Mouse (Mus musculus): Measurements from ENCODE around the gene Gars.

The Gars gene

DNA sequence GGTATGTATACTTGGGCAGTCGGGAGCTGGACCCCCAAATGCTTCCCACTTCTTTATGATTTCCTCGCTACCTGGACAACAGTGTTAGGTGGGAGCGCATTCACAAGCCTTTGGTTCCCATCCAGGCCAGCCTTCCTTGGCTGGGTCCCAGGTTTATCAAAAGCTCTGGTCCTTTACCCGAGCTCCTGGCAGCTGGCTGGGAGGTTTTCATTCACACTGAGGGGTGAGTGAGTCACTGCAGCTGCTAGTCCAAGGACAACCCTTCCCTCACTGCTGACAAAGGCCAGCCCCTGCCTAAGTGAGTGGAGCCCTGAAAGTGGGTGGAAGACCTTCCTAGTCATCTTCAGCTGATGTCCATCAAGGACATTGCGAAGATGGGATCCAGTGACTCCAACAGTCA is 60.2 kb downstream of the Gars start:
- no peak for DNase-seq

DNA sequence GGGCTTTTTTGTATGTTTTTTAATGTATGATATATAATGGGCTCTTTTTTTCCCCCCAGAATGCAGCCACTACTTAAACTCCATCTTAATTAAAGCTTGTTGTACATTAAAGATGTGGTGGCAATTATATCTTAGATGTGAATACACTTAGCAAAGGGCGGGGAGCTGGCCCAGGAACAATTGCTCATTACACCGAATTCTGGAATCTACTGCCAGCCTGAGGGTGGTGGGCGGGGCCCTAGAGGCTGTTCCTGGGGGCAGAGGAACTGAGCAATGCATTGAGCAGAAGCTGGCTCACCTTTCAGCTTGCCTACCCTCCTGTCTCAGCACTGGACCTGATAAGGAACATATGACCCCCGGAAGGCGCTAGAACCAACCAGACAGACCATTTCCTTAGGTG is 60.8 kb downstream of the Gars start:
- no peak for DNase-seq

DNA sequence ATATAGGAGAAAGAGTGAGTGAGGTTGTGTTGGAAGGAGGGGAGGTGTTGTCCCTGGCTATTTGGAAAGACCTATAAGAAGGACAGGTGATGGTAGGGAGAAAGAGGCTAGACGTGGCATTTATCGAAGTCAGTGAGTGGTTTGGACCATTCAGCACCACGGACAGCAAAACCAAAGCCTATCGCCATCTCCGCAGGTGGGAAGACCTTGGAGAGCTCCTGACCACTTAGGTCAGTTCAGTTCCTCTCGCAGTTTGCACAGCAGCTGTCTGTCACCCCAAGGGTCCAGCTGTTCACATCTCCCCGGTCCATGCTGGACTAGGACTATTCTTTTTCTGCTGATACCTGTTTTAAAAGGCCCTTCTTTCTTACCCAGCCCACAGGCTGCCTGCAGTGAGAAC is 70.6 kb downstream of the Gars start:
- DNase-seq: peak; percentile 53

GRCm38 (mm10) chr6:55117325-55118109 is 79.7 kb downstream of the Gars start:
- DNase-seq: peak; percentile 67

DNA sequence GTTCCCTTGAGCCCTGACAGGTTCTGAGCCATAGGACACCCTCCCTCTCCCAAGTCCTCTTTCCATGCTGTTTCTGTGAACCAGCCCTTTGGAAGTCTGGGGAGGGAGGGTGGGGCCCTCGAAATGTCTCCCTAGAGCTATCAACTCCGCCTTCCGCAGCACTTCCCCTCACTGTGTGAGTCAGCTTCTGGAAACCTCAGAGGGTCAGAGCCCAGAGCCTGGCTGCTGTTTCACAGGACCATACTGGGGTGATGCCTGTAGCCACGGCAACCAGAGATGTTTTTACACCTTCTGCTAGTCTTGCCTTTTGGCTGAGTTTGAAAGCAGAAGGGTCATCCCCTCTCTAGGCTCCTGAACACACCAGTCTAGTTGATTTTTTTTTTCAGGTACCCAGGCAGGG is 85.2 kb downstream of the Gars start:
- DNase-seq: no peak

GRCm38 (mm10) chr6:55126576-55126975 is 88.8 kb downstream of the Gars start:
- DNase-seq: no peak

- no peak for DNase-seq
Measured at GRCm38 (mm10) chr6:55128391-55128790, 90.6 kb downstream of the Gars start.

Measured in retina, postnatal 1 day (tissue).